Mouse (Mus musculus): ENCODE measurements at regions not wholly inside any gene's neighbourhood (a gene's known extent, or its start where the extent isn't known, plus 50 kb on each side); places are given as distances from the start of the nearest gene placed in this dataset.

DNA sequence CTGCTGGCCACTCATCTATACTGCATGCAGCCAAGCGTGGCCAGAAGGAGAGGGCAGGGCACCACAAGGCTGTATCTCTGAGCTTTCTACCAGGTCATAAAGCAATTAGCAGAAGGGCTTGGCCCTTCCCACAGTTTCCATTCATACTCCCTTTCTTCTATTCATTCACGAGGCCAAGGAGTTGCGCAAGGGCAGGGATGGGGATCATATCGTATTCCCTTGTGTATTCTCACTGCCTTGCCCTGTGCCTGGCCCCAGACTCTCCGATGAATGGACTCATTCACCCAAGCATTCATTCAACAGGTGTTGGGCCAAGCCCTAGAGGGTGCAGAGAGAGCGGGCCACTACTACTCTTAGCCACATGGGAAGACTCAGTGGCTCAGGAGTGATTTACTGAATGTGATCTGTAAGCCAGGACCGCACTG lies 111.2 kb upstream of the Parp11 start:
- TF ChIP-seq CTCF (IDR thresholded peaks at IDR 0.05; ENCODE audit: extremely low read depth, insufficient read length, insufficient replicate concordance, low read depth, low read length), result no peak
- TF ChIP-seq POLR2A (IDR thresholded peaks at IDR 0.05; ENCODE audit: low read depth, low read length), result no peak

Data from small intestine, adult 2 months (tissue).